Mouse (Mus musculus): ENCODE measurements around the gene Pitpnm2. TPM values are rescaled to one million over a fixed set of nuclear protein-coding genes. Genes with fewer than 3 reads are reported as not detected.

The Pitpnm2 gene
- polyA plus RNA-seq, 1 experiment from 2014 or later: 6.0 TPM

GRCm38 (mm10) chr5:124079880-124080279, 169.7 kb downstream of the Pitpnm2 start:
- no peaks in the 10 kb centered on the region for H3K36me3 ChIP-seq (ENCODE audit: control insufficient read depth, insufficient read depth, low read length)
- no peaks in the 10 kb centered on the region for H3K27me3 ChIP-seq (ENCODE audit: control insufficient read depth, insufficient read depth, low read length)
- DNase-seq (ENCODE audit: low spot score) (no peak), ATAC-seq (ENCODE audit: low FRiP score) (no peak)
- no peak overlapping the region for H3K27ac ChIP-seq (ENCODE audit: low read depth, low read length)
- no peak overlapping the region for H3K4me2 ChIP-seq (replicated peaks; ENCODE audit: low read depth, low read length)
- H3K9ac ChIP-seq (ENCODE audit: low read depth, low read length): no peak overlapping the region
- H3K4me3 ChIP-seq (ENCODE audit: low read depth, low read length): no peak overlapping the region
- no peaks in the 10 kb centered on the region for H3K9me3 ChIP-seq (ENCODE audit: control insufficient read depth, low read length)
- 92% methylated on average over 15 of the region's 17 CpGs for WGBS
- 0 out of 2 replicates have a peak, but pooled peaks cover 3% of the 10 kb centered on the region for H3K4me1 ChIP-seq (replicated peaks; ENCODE audit: control insufficient read depth, insufficient read depth, low read length)

- no peak overlapping the region for H3K4me3 ChIP-seq (ENCODE audit: low read depth, low read length)
- H3K27me3 ChIP-seq (ENCODE audit: control insufficient read depth, insufficient read depth, low read length): no peaks in the 10 kb centered on the region
- H3K9me3 ChIP-seq (ENCODE audit: control insufficient read depth, low read length): no peaks in the 10 kb centered on the region
- H3K9ac ChIP-seq (ENCODE audit: low read depth, low read length): 0 out of 2 replicates have a peak overlapping the region, but pooled peaks have one; percentile 19
- no peak overlapping the region for H3K4me2 ChIP-seq (replicated peaks; ENCODE audit: low read depth, low read length)
- peak; percentile 45; the same call in 1 of the 2 replicates for ATAC-seq (ENCODE audit: low FRiP score)
- H3K36me3 ChIP-seq (ENCODE audit: control insufficient read depth, insufficient read depth, low read length): no peaks in the 10 kb centered on the region
- WGBS: 60% methylated on average over 9 of the region's 9 CpGs
- 0 out of 2 replicates have a peak, but pooled peaks cover 3% of the 10 kb centered on the region for H3K4me1 ChIP-seq (replicated peaks; ENCODE audit: control insufficient read depth, insufficient read depth, low read length)
- no peak overlapping the region for H3K27ac ChIP-seq (ENCODE audit: low read depth, low read length)
- DNase-seq (ENCODE audit: low spot score): peak; percentile 33
Measured at GRCm38 (mm10) chr5:124078794-124079416, 170.7 kb downstream of the Pitpnm2 start.

GRCm38 (mm10) chr5:124077856-124078460, 171.6 kb downstream of the Pitpnm2 start:
- H3K27ac ChIP-seq (ENCODE audit: low read depth, low read length): no peak overlapping the region
- no peak overlapping the region for H3K4me3 ChIP-seq (ENCODE audit: low read depth, low read length)
- no peaks in the 10 kb centered on the region for H3K27me3 ChIP-seq (ENCODE audit: control insufficient read depth, insufficient read depth, low read length)
- 61% methylated on average over 6 of the region's 6 CpGs for WGBS
- no peak for DNase-seq (ENCODE audit: low spot score)
- no peak overlapping the region for H3K9ac ChIP-seq (ENCODE audit: low read depth, low read length)
- no peaks in the 10 kb centered on the region for H3K9me3 ChIP-seq (ENCODE audit: control insufficient read depth, low read length)
- H3K36me3 ChIP-seq (ENCODE audit: control insufficient read depth, insufficient read depth, low read length): no peaks in the 10 kb centered on the region
- ATAC-seq (ENCODE audit: low FRiP score): no peak
- 0 out of 2 replicates have a peak, but pooled peaks cover 3% of the 10 kb centered on the region for H3K4me1 ChIP-seq (replicated peaks; ENCODE audit: control insufficient read depth, insufficient read depth, low read length)
- H3K4me2 ChIP-seq (replicated peaks; ENCODE audit: low read depth, low read length): no peak overlapping the region

- ATAC-seq (ENCODE audit: low FRiP score) (no peak), DNase-seq (ENCODE audit: low spot score) (no peak)
- Histone ChIP-seq H3K9ac (ENCODE audit: low read depth, low read length) (no peak overlapping the region), H3K4me3 (ENCODE audit: low read depth, low read length) (no peak overlapping the region), H3K27me3 (ENCODE audit: control insufficient read depth, insufficient read depth, low read length) (no peaks in the 10 kb centered on the region), H3K9me3 (ENCODE audit: control insufficient read depth, low read length) (no peaks in the 10 kb centered on the region), H3K27ac (ENCODE audit: low read depth, low read length) (no peak overlapping the region), H3K36me3 (ENCODE audit: control insufficient read depth, insufficient read depth, low read length) (no peaks in the 10 kb centered on the region), H3K4me2 (replicated peaks; ENCODE audit: low read depth, low read length) (no peak overlapping the region), H3K4me1 (replicated peaks; ENCODE audit: control insufficient read depth, insufficient read depth, low read length) (0 out of 2 replicates have a peak, but pooled peaks cover 3% of the 10 kb centered on the region)
- 75% methylated on average over 13 of the region's 13 CpGs for WGBS
Measured at GRCm38 (mm10) chr5:124077241-124077640, 172.3 kb downstream of the Pitpnm2 start.

- no peaks in the 10 kb centered on the region for H3K9me3 ChIP-seq (ENCODE audit: control insufficient read depth, low read length)
- no peak overlapping the region for H3K27ac ChIP-seq (ENCODE audit: low read depth, low read length)
- no peak overlapping the region for H3K9ac ChIP-seq (ENCODE audit: low read depth, low read length)
- DNase-seq (ENCODE audit: low spot score): no peak
- 0 out of 2 replicates have a peak, but pooled peaks cover 3% of the 10 kb centered on the region for H3K4me1 ChIP-seq (replicated peaks; ENCODE audit: control insufficient read depth, insufficient read depth, low read length)
- no peak overlapping the region for H3K4me2 ChIP-seq (replicated peaks; ENCODE audit: low read depth, low read length)
- ATAC-seq (ENCODE audit: low FRiP score): no peak
- no peaks in the 10 kb centered on the region for H3K27me3 ChIP-seq (ENCODE audit: control insufficient read depth, insufficient read depth, low read length)
- WGBS: 45% methylated on average over 9 of the region's 9 CpGs
- H3K4me3 ChIP-seq (ENCODE audit: low read depth, low read length): no peak overlapping the region
- H3K36me3 ChIP-seq (ENCODE audit: control insufficient read depth, insufficient read depth, low read length): no peaks in the 10 kb centered on the region
Measured at GRCm38 (mm10) chr5:124076559-124076958, 173.0 kb downstream of the Pitpnm2 start.

- H3K4me2 ChIP-seq (replicated peaks; ENCODE audit: low read depth, low read length): no peak overlapping the region
- 71% methylated on average over 9 of the region's 9 CpGs for WGBS
- DNase-seq (ENCODE audit: low spot score) (no peak), ATAC-seq (ENCODE audit: low FRiP score) (no peak)
- H3K9ac ChIP-seq (ENCODE audit: low read depth, low read length): no peak overlapping the region
- no peaks in the 10 kb centered on the region for H3K9me3 ChIP-seq (ENCODE audit: control insufficient read depth, low read length)
- H3K27ac ChIP-seq (ENCODE audit: low read depth, low read length): no peak overlapping the region
- H3K4me1 ChIP-seq (replicated peaks; ENCODE audit: control insufficient read depth, insufficient read depth, low read length): 0 out of 2 replicates have a peak, but pooled peaks cover 3% of the 10 kb centered on the region
- H3K4me3 ChIP-seq (ENCODE audit: low read depth, low read length): no peak overlapping the region
- H3K27me3 ChIP-seq (ENCODE audit: control insufficient read depth, insufficient read depth, low read length): no peaks in the 10 kb centered on the region
- H3K36me3 ChIP-seq (ENCODE audit: control insufficient read depth, insufficient read depth, low read length): no peaks in the 10 kb centered on the region
Measured at GRCm38 (mm10) chr5:124075716-124076115, 173.8 kb downstream of the Pitpnm2 start.

- 60% methylated on average over 10 of the region's 10 CpGs for whole genome bisulfite sequencing
- Histone ChIP-seq H3K27me3 (ENCODE audit: control insufficient read depth, insufficient read depth, low read length) (no peaks in the 10 kb centered on the region), H3K4me1 (replicated peaks; ENCODE audit: control insufficient read depth, insufficient read depth, low read length) (0 out of 2 replicates have a peak, but pooled peaks cover 3% of the 10 kb centered on the region), H3K36me3 (ENCODE audit: control insufficient read depth, insufficient read depth, low read length) (no peaks in the 10 kb centered on the region), H3K27ac (ENCODE audit: low read depth, low read length) (no peak overlapping the region), H3K9me3 (ENCODE audit: control insufficient read depth, low read length) (no peaks in the 10 kb centered on the region), H3K9ac (ENCODE audit: low read depth, low read length) (no peak overlapping the region), H3K4me3 (ENCODE audit: low read depth, low read length) (no peak overlapping the region), H3K4me2 (replicated peaks; ENCODE audit: low read depth, low read length) (no peak overlapping the region)
- ATAC-seq (ENCODE audit: low FRiP score): no peak
- DNase-seq (ENCODE audit: low spot score): no peak
Measured at GRCm38 (mm10) chr5:124074845-124075307, 174.7 kb downstream of the Pitpnm2 start.

- H3K27me3 ChIP-seq (ENCODE audit: control insufficient read depth, insufficient read depth, low read length): no peaks in the 10 kb centered on the region
- no peaks in the 10 kb centered on the region for H3K9me3 ChIP-seq (ENCODE audit: control insufficient read depth, low read length)
- no peak overlapping the region for H3K9ac ChIP-seq (ENCODE audit: low read depth, low read length)
- H3K4me3 ChIP-seq (ENCODE audit: low read depth, low read length): no peak overlapping the region
- H3K4me2 ChIP-seq (replicated peaks; ENCODE audit: low read depth, low read length): no peak overlapping the region
- ATAC-seq (ENCODE audit: low FRiP score) (no peak), DNase-seq (ENCODE audit: low spot score) (no peak)
- no peak overlapping the region for H3K27ac ChIP-seq (ENCODE audit: low read depth, low read length)
- WGBS: 55% methylated on average over 9 of the region's 9 CpGs
- H3K36me3 ChIP-seq (ENCODE audit: control insufficient read depth, insufficient read depth, low read length): no peaks in the 10 kb centered on the region
- H3K4me1 ChIP-seq (replicated peaks; ENCODE audit: control insufficient read depth, insufficient read depth, low read length): no peaks in the 10 kb centered on the region
Measured at GRCm38 (mm10) chr5:124073682-124074081, 175.9 kb downstream of the Pitpnm2 start.

- DNase-seq (ENCODE audit: low spot score) (no peak), ATAC-seq (ENCODE audit: low FRiP score) (no peak)
- Histone ChIP-seq H3K9me3 (ENCODE audit: control insufficient read depth, low read length) (no peaks in the 10 kb centered on the region), H3K4me3 (ENCODE audit: low read depth, low read length) (no peak overlapping the region), H3K4me2 (replicated peaks; ENCODE audit: low read depth, low read length) (no peak overlapping the region), H3K36me3 (ENCODE audit: control insufficient read depth, insufficient read depth, low read length) (no peaks in the 10 kb centered on the region), H3K27ac (ENCODE audit: low read depth, low read length) (no peak overlapping the region), H3K9ac (ENCODE audit: low read depth, low read length) (no peak overlapping the region), H3K27me3 (ENCODE audit: control insufficient read depth, insufficient read depth, low read length) (no peaks in the 10 kb centered on the region), H3K4me1 (replicated peaks; ENCODE audit: control insufficient read depth, insufficient read depth, low read length) (no peaks in the 10 kb centered on the region)
- WGBS: 87% methylated on average over 3 of the region's 3 CpGs
Measured at GRCm38 (mm10) chr5:124069657-124070056, 179.9 kb downstream of the Pitpnm2 start.
